Mouse (Mus musculus): ENCODE results near the gene Thap12. TPM values are rescaled to one million over a fixed set of nuclear protein-coding genes. Genes with fewer than 3 reads are reported as not detected.
A peak's percentile ranks its signal among the peaks of the same experiment; 100 is the strongest.

The Thap12 gene
- polyA plus RNA-seq, 1 experiment from 2014 or later, result 46.9 TPM

- no peak for TF ChIP-seq CTCF (IDR thresholded peaks at IDR 0.05)
- ChIA-PET POLR2A (no interaction called here), CTCF (interaction anchor here (1.0 kb wide), 1 partner anchor 9 kb away, joined by 3 read pairs; no protein-coding TSS in a partner anchor)
- in situ Hi-C loops (cut with MboI; ENCODE audit: low pct_unique_long_range_greater_than_20kb), result no loop called here
- H3K27me3 ChIP-seq, result no peaks in the 10 kb centered on the region
- no peak for ATAC-seq
- DNase-seq (ENCODE audit: low read depth, low spot score), result no peak
These were observed 18.7 kb downstream of the Thap12 start for GRCm38 (mm10) chr7:98721623-98722022.

- ATAC-seq, result no peak
- in situ Hi-C loops (cut with MboI; ENCODE audit: low pct_unique_long_range_greater_than_20kb), result no loop called here
- H3K27me3 ChIP-seq, result peaks cover 4% of the 10 kb centered on the region
- ChIA-PET CTCF (no interaction called here), POLR2A (no interaction called here)
- TF ChIP-seq CTCF (IDR thresholded peaks at IDR 0.05), result no peak
- DNase-seq (ENCODE audit: low read depth, low spot score), result no peak
These were observed 22.8 kb downstream of the Thap12 start for GRCm38 (mm10) chr7:98725686-98726195.

- CTCF ChIA-PET, result no interaction called here
- no peak for DNase-seq (ENCODE audit: low read depth, low spot score)
- TF ChIP-seq CTCF (IDR thresholded peaks at IDR 0.05), result no peak
- peaks cover 10% of the 10 kb centered on the region for H3K27me3 ChIP-seq
- no peak for ATAC-seq
- in situ Hi-C loops (cut with MboI; ENCODE audit: low pct_unique_long_range_greater_than_20kb), result no loop called here
- POLR2A ChIA-PET, result no interaction called here
These were observed 25.1 kb downstream of the Thap12 start for GRCm38 (mm10) chr7:98727986-98728385.

- CTCF ChIA-PET, result interaction anchor here (0.7 kb wide), 1 partner anchor 351 kb away, joined by 3 read pairs; no protein-coding TSS in a partner anchor
- no peak for ATAC-seq
- TF ChIP-seq CTCF (IDR thresholded peaks at IDR 0.05), result no peak
- POLR2A ChIA-PET, result no interaction called here
- DNase-seq (ENCODE audit: low read depth, low spot score), result peak; percentile 24
- H3K27me3 ChIP-seq, result peaks cover 12% of the 10 kb centered on the region
- in situ Hi-C loops (cut with MboI; ENCODE audit: low pct_unique_long_range_greater_than_20kb), result no loop called here
These were observed 25.6 kb downstream of the Thap12 start for GRCm38 (mm10) chr7:98728499-98728898.

- no peak for TF ChIP-seq CTCF (IDR thresholded peaks at IDR 0.05)
- ChIA-PET POLR2A (no interaction called here), CTCF (interaction anchor here (0.6 to 0.7 kb wide), 2 partner anchors 10 to 108 kb away, joined by 3 read pairs; no protein-coding TSS in a partner anchor)
- H3K27me3 ChIP-seq, result peaks cover 12% of the 10 kb centered on the region
- no peak for DNase-seq (ENCODE audit: low read depth, low spot score)
- in situ Hi-C loops (cut with MboI; ENCODE audit: low pct_unique_long_range_greater_than_20kb), result no loop called here
- ATAC-seq, result no peak
These were observed 26.9 kb downstream of the Thap12 start for GRCm38 (mm10) chr7:98729661-98730271.

- H3K27me3 ChIP-seq, result peaks cover 18% of the 10 kb centered on the region
- ChIA-PET POLR2A (no interaction called here), CTCF (interaction anchor here (1.1 to 1.3 kb wide), 3 partner anchors 9 to 297 kb away, joined by 3 to 4 read pairs (median 3); no protein-coding TSS in a partner anchor)
- DNase-seq (ENCODE audit: low read depth, low spot score) (no peak), ATAC-seq (no peak)
- TF ChIP-seq CTCF (IDR thresholded peaks at IDR 0.05), result no peak
- in situ Hi-C loops (cut with MboI; ENCODE audit: low pct_unique_long_range_greater_than_20kb), result no loop called here
These were observed 31.1 kb downstream of the Thap12 start for GRCm38 (mm10) chr7:98733958-98734357.

- TF ChIP-seq CTCF (IDR thresholded peaks at IDR 0.05), result no peak
- peaks cover 21% of the 10 kb centered on the region for H3K27me3 ChIP-seq
- in situ Hi-C loops (cut with MboI; ENCODE audit: low pct_unique_long_range_greater_than_20kb), result no loop called here
- POLR2A ChIA-PET, result no interaction called here
- DNase-seq (ENCODE audit: low read depth, low spot score) (no peak), ATAC-seq (no peak)
- CTCF ChIA-PET, result interaction anchor here (1.1 kb wide), 1 partner anchor 298 kb away, joined by 3 read pairs; no protein-coding TSS in a partner anchor
These were observed 32.0 kb downstream of the Thap12 start for GRCm38 (mm10) chr7:98734876-98735275.

- TF ChIP-seq CTCF (IDR thresholded peaks at IDR 0.05), result no peak
- ChIA-PET CTCF (interaction anchor here (0.7 kb wide), 1 partner anchor 106 kb away, joined by 3 read pairs; no protein-coding TSS in a partner anchor), POLR2A (interaction anchor here (0.6 kb wide), 1 partner anchor 348 kb away, joined by 4 read pairs; no protein-coding TSS in a partner anchor)
- ATAC-seq (no peak), DNase-seq (ENCODE audit: low read depth, low spot score) (no peak)
- peaks cover 21% of the 10 kb centered on the region for H3K27me3 ChIP-seq
- in situ Hi-C loops (cut with MboI; ENCODE audit: low pct_unique_long_range_greater_than_20kb), result no loop called here
These were observed 34.1 kb downstream of the Thap12 start for GRCm38 (mm10) chr7:98736780-98737550.

- TF ChIP-seq CTCF (IDR thresholded peaks at IDR 0.05), result no peak
- H3K27me3 ChIP-seq, result peaks cover 13% of the 10 kb centered on the region
- no peak for ATAC-seq
- DNase-seq (ENCODE audit: low read depth, low spot score), result no peak
- POLR2A ChIA-PET, result no interaction called here
- in situ Hi-C loops (cut with MboI; ENCODE audit: low pct_unique_long_range_greater_than_20kb), result loop anchor here (10.0 kb wide), 1 partner anchor 324 kb away; no protein-coding TSS in a partner anchor
- CTCF ChIA-PET, result no interaction called here
These were observed 37.5 kb downstream of the Thap12 start for GRCm38 (mm10) chr7:98740363-98740762.

GRCm38 (mm10) chr7:98743312-98743711 lies 40.4 kb downstream of the Thap12 start:
- ChIA-PET CTCF (interaction anchor here (0.7 to 5.1 kb wide), 14 partner anchors 9 to 408 kb away, joined by 3 to 36 read pairs (median 4); no protein-coding TSS in a partner anchor), POLR2A (interaction anchor here (1.5 kb wide), 1 partner anchor 95 kb away, joined by 3 read pairs; no protein-coding TSS in a partner anchor)
- TF ChIP-seq CTCF (IDR thresholded peaks at IDR 0.05), result peak; percentile 93
- DNase-seq (ENCODE audit: low read depth, low spot score) (peak; percentile 17), ATAC-seq (no peak)
- in situ Hi-C loops (cut with MboI; ENCODE audit: low pct_unique_long_range_greater_than_20kb), result loop anchor here (10.0 kb wide), 1 partner anchor 321 kb away; no protein-coding TSS in a partner anchor
- peaks cover 16% of the 10 kb centered on the region for H3K27me3 ChIP-seq
